Mouse (Mus musculus): ENCODE results near the gene Vmn1r194. TPM values are rescaled to one million over a fixed set of nuclear protein-coding genes. Genes with fewer than 3 reads are reported as not detected.
"Not testable (repeated sequence)": the region's sequence is repeated elsewhere in the genome, so short reads cannot be mapped to it uniquely, and the experiment has no call there.

Vmn1r194 gene
- polyA plus RNA-seq (2016; fragmentation: Nextera tagmentation; extraction: Ambion mirVana): not detected in 2 replicates

DNA sequence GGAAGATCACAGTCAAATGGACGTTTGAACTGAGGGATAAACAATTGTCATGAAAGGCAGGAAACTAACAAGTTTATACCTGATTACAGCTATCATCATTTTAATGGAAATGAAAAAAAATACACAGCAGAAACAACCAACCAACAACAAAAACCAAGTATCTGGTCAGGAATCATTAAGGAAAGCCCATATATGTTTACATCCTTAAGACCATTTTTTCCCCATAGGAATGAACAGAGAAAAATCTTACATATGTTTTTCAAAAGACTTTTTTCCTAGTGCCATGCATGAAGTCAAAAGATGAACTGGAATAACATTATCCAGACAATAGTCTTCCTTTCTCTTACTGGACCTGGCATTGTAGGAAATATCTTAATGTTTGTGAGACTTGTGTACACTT, at the start of gene Vmn1r194:
TSS of gene Vmn1r194 (plus strand) at position 301 of the 400 bp plus-strand sequence.
- H3K9me3 ChIP-seq: no peaks in the 10 kb centered on the region
- DNase-seq (ENCODE audit: extremely low spot score, low spot score): no peak
- H3K4me1 ChIP-seq: no peaks in the 10 kb centered on the region
- WGBS: 65% methylated on average over 1 of the region's 1 CpGs
- H3K27me3 ChIP-seq (ENCODE audit: poor library complexity, severe bottlenecking): no peaks in the 10 kb centered on the region
- no peak within 1 kb of the TSS for H3K4me3 ChIP-seq
- no peak within 1 kb of the TSS for H3K27ac ChIP-seq
- H3K36me3 ChIP-seq (replicated peaks): no peaks in the 10 kb centered on the region

DNA sequence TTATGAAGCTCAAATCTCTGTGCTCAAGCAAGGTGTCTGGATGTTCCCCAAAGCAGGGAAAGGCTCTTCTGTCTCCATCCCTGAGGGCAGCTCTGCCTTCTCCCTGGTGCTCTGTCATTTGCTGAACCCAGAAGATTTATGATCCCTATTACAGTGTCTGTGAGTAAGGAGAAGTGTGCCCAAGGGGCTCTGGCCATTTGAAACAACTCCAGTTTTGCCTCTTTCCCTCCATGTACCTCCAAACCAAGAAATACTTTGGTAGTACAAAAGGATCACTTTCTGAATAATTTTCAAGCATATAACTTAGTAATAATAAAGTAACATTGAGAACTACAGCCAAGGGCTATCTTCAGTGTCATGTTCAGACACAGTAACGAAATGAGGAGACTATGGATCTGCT, 21.0 kb upstream of the Vmn1r194 start, which contains the start of gene Vmn1r193:
TSS of gene Vmn1r193 (minus strand) at position 101 of the 400 bp plus-strand sequence.
- not testable (repeated sequence) for H3K9me3 ChIP-seq; H3K36me3 ChIP-seq (replicated peaks); H3K4me1 ChIP-seq; H3K4me3 ChIP-seq; H3K27ac ChIP-seq; DNase-seq (ENCODE audit: extremely low spot score, low spot score); H3K27me3 ChIP-seq (ENCODE audit: poor library complexity, severe bottlenecking)
- WGBS: 74% methylated on average over 1 of the region's 1 CpGs

DNA sequence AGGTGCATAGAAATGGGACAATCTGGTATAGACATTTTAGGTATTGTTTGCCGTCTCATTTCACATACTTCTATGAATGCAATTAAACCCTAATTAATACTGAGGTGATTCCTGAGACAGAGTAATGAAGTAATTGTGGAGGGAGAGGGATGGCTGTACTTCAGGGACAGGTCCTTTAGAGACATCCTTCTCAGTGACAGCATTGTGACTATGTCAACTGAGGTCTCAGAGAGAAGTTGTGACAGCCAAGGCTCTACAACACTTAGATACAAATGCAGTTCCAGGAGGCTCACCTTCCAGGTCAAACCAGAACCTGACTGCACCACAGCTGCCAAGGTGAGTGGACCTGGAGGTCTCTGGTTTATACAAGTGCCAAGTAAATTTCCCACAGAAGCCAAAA, 26.2 kb downstream of the Vmn1r194 start, which contains the start of gene Vmn1r195:
TSS of gene Vmn1r195 (plus strand) at position 301 of the 400 bp plus-strand sequence.
- not testable (repeated sequence) for H3K27ac ChIP-seq
- WGBS: 90% methylated on average over 1 of the region's 1 CpGs

DNA sequence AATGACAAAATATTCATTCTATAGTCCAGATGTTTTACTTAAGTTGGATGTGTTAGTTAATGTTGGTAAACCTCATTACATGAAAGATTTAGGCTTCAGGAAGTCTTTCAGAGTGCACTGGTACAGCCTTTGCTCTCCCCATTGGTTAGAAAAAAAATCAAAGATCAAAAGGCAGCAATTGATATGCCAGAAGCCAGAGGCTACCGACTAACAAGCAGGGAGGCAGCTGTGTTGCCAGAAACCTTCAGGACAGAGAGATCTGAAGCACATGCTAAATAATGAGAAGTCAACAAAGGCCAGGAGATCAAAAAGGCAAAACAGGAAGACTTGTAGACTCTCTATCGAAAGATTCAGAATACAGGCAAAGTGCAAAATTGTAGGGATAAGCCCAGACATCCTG, 27.7 kb downstream of the Vmn1r194 start:
- no peaks in the 10 kb centered on the region for H3K36me3 ChIP-seq (replicated peaks)
- H3K27me3 ChIP-seq (ENCODE audit: poor library complexity, severe bottlenecking): no peaks in the 10 kb centered on the region
- WGBS: 60% methylated on average over 2 of the region's 2 CpGs
- H3K4me1 ChIP-seq: 0 out of 2 replicates have a peak, but pooled peaks cover 6% of the 10 kb centered on the region
- no peaks in the 10 kb centered on the region for H3K9me3 ChIP-seq
- H3K27ac ChIP-seq: no peak overlapping the region
- H3K4me3 ChIP-seq: no peak overlapping the region
- no peak for DNase-seq (ENCODE audit: extremely low spot score, low spot score)

More for the DNA sequence above, 26.2 kb downstream of the Vmn1r194 start, which contains the start of gene Vmn1r195:
- not testable (repeated sequence) for DNase-seq (ENCODE audit: extremely low spot score, low spot score); H3K9me3 ChIP-seq; H3K4me1 ChIP-seq; H3K36me3 ChIP-seq (replicated peaks); H3K27me3 ChIP-seq (ENCODE audit: poor library complexity, severe bottlenecking); H3K4me3 ChIP-seq

DNA sequence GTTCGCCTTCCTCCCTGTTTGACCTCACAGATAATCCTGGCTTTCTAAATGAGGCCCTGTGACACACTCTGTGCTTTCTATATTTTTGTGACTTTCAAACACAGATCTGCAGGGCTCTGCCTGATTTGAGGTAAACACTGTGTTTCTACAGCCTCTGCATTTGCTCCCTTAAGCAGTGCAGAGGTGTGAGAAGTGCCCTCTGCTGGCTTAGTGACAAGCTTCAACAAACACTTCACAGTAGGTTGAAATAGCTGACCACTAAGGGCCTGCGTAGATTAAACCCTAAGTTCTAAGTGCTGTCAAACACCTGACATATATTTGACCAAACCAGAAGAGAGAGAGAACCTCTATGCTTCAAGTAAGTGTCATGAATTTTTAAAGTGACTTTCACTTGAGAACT, 40.6 kb downstream of the Vmn1r194 start:
- no peak for DNase-seq (ENCODE audit: extremely low spot score, low spot score)
- no peaks in the 10 kb centered on the region for H3K36me3 ChIP-seq (replicated peaks)
- no peak overlapping the region for H3K27ac ChIP-seq
- WGBS: 73% methylated on average over 2 of the region's 2 CpGs
- H3K4me3 ChIP-seq: no peak overlapping the region
- no peaks in the 10 kb centered on the region for H3K9me3 ChIP-seq
- H3K27me3 ChIP-seq (ENCODE audit: poor library complexity, severe bottlenecking): no peaks in the 10 kb centered on the region
- no peaks in the 10 kb centered on the region for H3K4me1 ChIP-seq

DNA sequence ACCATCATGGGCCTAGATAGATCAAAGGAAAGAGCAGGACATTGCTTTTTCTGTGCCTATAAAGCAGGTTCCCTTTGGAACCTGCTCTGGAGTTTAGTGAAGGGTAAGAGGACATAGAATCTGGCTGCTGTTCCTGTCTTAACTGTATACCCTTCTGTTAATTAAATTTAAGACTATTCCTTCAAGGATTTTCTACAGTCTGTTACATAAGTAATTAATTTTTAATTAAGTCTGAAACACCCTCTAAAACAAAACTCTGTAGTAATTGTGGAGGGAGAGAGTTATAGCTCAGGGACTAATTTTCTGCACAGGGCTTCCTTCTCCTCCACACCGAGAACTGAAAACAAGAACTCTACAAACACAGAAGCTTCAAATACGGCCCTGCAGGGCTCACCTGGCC, 45.6 kb downstream of the Vmn1r194 start, which contains the start of gene Vmn1r196:
TSS of gene Vmn1r196 (plus strand) at position 301 of the 400 bp plus-strand sequence.
- Histone ChIP-seq H3K27ac (no peak within 1 kb of the TSS), H3K4me3 (no peak within 1 kb of the TSS), H3K9me3 (no peaks in the 10 kb centered on the region), H3K27me3 (ENCODE audit: poor library complexity, severe bottlenecking) (no peaks in the 10 kb centered on the region), H3K4me1 (no peaks in the 10 kb centered on the region), H3K36me3 (replicated peaks) (no peaks in the 10 kb centered on the region)
- DNase-seq (ENCODE audit: extremely low spot score, low spot score): no peak
- 79% methylated on average over 2 of the region's 2 CpGs for WGBS

Small RNA genes lying within 50 kb of the gene (microRNA-seq; reads per million reads assigned to microRNA genes)
- gene Gm23282 (not detected), gene Gm25084 (not detected)

Other genes starting within 250 kb of the Vmn1r194 start
- 0.26 and 0.41 TPM in 2 replicates for gene Prss16, start 234.5 kb upstream of the Vmn1r194 start, polyA plus RNA-seq (2016; fragmentation: Nextera tagmentation; extraction: Ambion mirVana)
- gene Hist1h2ah, start 208.6 kb upstream of the Vmn1r194 start, polyA plus RNA-seq (2016; fragmentation: Nextera tagmentation; extraction: Ambion mirVana): 12.1 and 14.3 TPM in 2 replicates
- 6.4 and 7.7 TPM in 2 replicates for gene Hist1h2bk, start 208.3 kb upstream of the Vmn1r194 start, polyA plus RNA-seq (2016; fragmentation: Nextera tagmentation; extraction: Ambion mirVana)
- gene Hist1h4i, start 202.9 kb upstream of the Vmn1r194 start, polyA plus RNA-seq (2016; fragmentation: Nextera tagmentation; extraction: Ambion mirVana): 53.1 and 58.6 TPM in 2 replicates
- 54.9 and 55.0 TPM in 2 replicates for gene Hist1h2ag, start 201.3 kb upstream of the Vmn1r194 start, polyA plus RNA-seq (2016; fragmentation: Nextera tagmentation; extraction: Ambion mirVana)
- 11.7 and 14.9 TPM in 2 replicates for gene Hist1h2bj, start 201.0 kb upstream of the Vmn1r194 start, polyA plus RNA-seq (2016; fragmentation: Nextera tagmentation; extraction: Ambion mirVana)
- gene Vmn1r188, start 159.8 kb upstream of the Vmn1r194 start, polyA plus RNA-seq (2016; fragmentation: Nextera tagmentation; extraction: Ambion mirVana): not detected in 2 replicates
- gene Vmn1r189, start 138.4 kb upstream of the Vmn1r194 start, polyA plus RNA-seq (2016; fragmentation: Nextera tagmentation; extraction: Ambion mirVana): not detected in 2 replicates
- not detected in 2 replicates for gene Vmn1r191, start 60.2 kb upstream of the Vmn1r194 start, polyA plus RNA-seq (2016; fragmentation: Nextera tagmentation; extraction: Ambion mirVana)
- not detected in 2 replicates for gene Vmn1r192, start 53.1 kb upstream of the Vmn1r194 start, polyA plus RNA-seq (2016; fragmentation: Nextera tagmentation; extraction: Ambion mirVana)
- not detected in 2 replicates for gene Vmn1r193, start 21.1 kb upstream of the Vmn1r194 start, polyA plus RNA-seq (2016; fragmentation: Nextera tagmentation; extraction: Ambion mirVana)
- gene Vmn1r195, start 26.3 kb downstream of the Vmn1r194 start, polyA plus RNA-seq (2016; fragmentation: Nextera tagmentation; extraction: Ambion mirVana): not detected in 2 replicates
- not detected in 2 replicates for gene Vmn1r196, start 45.7 kb downstream of the Vmn1r194 start, polyA plus RNA-seq (2016; fragmentation: Nextera tagmentation; extraction: Ambion mirVana)
- gene Vmn1r197, start 80.4 kb downstream of the Vmn1r194 start, polyA plus RNA-seq (2016; fragmentation: Nextera tagmentation; extraction: Ambion mirVana): not detected in 2 replicates
- not detected in 2 replicates for gene Vmn1r198, start 106.1 kb downstream of the Vmn1r194 start, polyA plus RNA-seq (2016; fragmentation: Nextera tagmentation; extraction: Ambion mirVana)
- gene Vmn1r199, start 135.6 kb downstream of the Vmn1r194 start, polyA plus RNA-seq (2016; fragmentation: Nextera tagmentation; extraction: Ambion mirVana): not detected in 2 replicates
- gene Vmn1r200, start 146.2 kb downstream of the Vmn1r194 start, polyA plus RNA-seq (2016; fragmentation: Nextera tagmentation; extraction: Ambion mirVana): not detected in 2 replicates
- gene Vmn1r201, start 227.7 kb downstream of the Vmn1r194 start, polyA plus RNA-seq (2016; fragmentation: Nextera tagmentation; extraction: Ambion mirVana): not detected in 2 replicates